Mouse (Mus musculus): ENCODE results near the gene Zfp513.

- TF ChIP-seq CTCF (IDR thresholded peaks at IDR 0.05; ENCODE audit: extremely low read depth, insufficient read length, insufficient replicate concordance, low read depth, low read length) = no peak
- TF ChIP-seq POLR2A (IDR thresholded peaks at IDR 0.05; ENCODE audit: low read depth, low read length) = no peak
Observed at GRCm38 (mm10) chr5:31218294-31218693, 16.2 kb upstream of the Zfp513 start.
